Mouse (Mus musculus) midbrain, embryonic 16.5 days (tissue): ENCODE results near the gene Ciao2b. TPM values are rescaled to one million over a fixed set of nuclear protein-coding genes. Genes with fewer than 3 reads are reported as not detected.

Source experiments
- ATAC-seq: fragments of 200-750 bp; cut with Nextera tagmentation; 2 replicates; pipeline ENCODE4 v1.8.0; 2017; ENCODE audit warnings: moderate TSS enrichment
- H3K27ac ChIP-seq: fragments of 300-500 bp; sonication (generic); 2 replicates; pipeline ENCODE4 v1.5.1; 2014; ENCODE audit warnings: mild to moderate bottlenecking, low read length, mixed read lengths
- H3K27me3 ChIP-seq: fragments of 300-500 bp; sonication (generic); 2 replicates; pipeline ENCODE4 v1.6.1; 2014; ENCODE audit warnings: low read depth, low read length, mixed read lengths; ENCODE audit not compliant: control insufficient read depth, insufficient read depth
- H3K36me3 ChIP-seq: fragments of 300-500 bp; sonication (generic); 2 replicates; pipeline ENCODE4 v1.6.1; 2014; ENCODE audit warnings: mild to moderate bottlenecking, low read length, moderate library complexity, mixed read lengths; ENCODE audit not compliant: control insufficient read depth, insufficient read depth
- H3K4me1 ChIP-seq: fragments of 300-500 bp; sonication (generic); 2 replicates; pipeline ENCODE4 v1.6.1; 2014; ENCODE audit warnings: mild to moderate bottlenecking, low read length, mixed read lengths; ENCODE audit not compliant: control insufficient read depth, insufficient read depth
- H3K4me2 ChIP-seq: fragments of 300-500 bp; sonication (generic); 2 replicates; pipeline ENCODE4 v1.6.1; 2014; ENCODE audit warnings: mild to moderate bottlenecking, low read length, mixed read lengths
- H3K4me3 ChIP-seq: fragments of 300-500 bp; sonication (generic); 2 replicates; pipeline ENCODE4 v1.5.1; 2014; ENCODE audit warnings: low read depth, mild to moderate bottlenecking, low read length, moderate library complexity, mixed read lengths
- H3K9ac ChIP-seq: fragments of 300-500 bp; sonication (generic); 2 replicates; pipeline ENCODE4 v1.6.1; 2014; ENCODE audit warnings: low read depth, low read length, mixed read lengths
- H3K9me3 ChIP-seq: fragments of 300-500 bp; sonication (generic); replicated peaks from 2 replicates; pipeline ENCODE4 v1.6.1; 2014; ENCODE audit warnings: mild to moderate bottlenecking, low read length, mixed read lengths; ENCODE audit not compliant: control insufficient read depth, poor library complexity, severe bottlenecking
- WGBS: fragments of 180-500 bp; shearing (Covaris S2); extraction: QIAGEN DNeasy Blood & Tissue Kit; methylation state at CpG from one replicate; pipeline ENCODE4 v1.1.7; 2014; 5-methylcytosine and 5-hydroxymethylcytosine counted together
- polyA plus RNA-seq: library from polyadenylated mRNA; unstranded; fragments of >200 nt; fragmentation: Nextera tagmentation; extraction: Ambion mirVana; gene quantifications from 2 replicates; pipeline ENCODE4 v1.2.1, GENCODE M21; 2015

Gene Ciao2b
- polyA plus RNA-seq, 1 experiment from 2014 or later, result 123 TPM

DNA sequence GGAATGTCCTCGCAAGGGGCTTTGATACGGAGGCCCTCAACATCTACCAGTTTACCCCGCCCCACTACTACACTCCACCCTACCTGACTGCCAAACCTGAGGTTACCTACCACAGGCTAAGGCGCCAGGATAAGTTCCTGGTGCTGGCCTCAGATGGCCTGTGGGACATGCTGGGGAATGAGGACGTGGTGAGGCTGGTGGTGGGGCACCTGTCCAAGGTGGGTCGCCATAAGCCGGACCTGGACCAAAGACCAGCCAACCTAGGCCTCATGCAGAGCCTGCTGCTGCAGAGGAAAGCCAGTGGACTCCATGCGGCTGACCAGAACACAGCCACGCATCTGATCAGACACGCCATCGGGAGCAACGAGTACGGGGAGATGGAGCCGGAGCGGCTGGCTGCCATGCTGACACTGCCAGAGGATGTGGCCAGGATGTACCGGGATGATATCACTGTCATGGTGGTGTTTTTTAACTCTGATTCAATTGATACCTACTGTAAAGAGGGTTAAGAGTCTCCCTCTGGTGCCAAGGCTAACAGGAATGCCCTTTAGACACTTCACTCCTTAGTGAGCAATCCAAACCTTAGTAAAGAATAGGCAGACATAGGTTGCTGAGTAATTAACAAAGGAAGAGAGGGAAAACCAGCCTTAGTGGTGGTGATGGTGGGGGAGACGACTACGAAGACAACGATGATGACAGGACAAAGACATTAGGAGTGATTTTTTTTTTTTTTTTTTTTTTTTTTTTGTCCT, 47.0 kb downstream of the Ciao2b start:
- no peaks in the 10 kb centered on the region for H3K9me3 ChIP-seq
- no peak overlapping the region for H3K4me2 ChIP-seq
- H3K36me3 ChIP-seq, result peaks cover 13% of the 10 kb centered on the region
- no peaks in the 10 kb centered on the region for H3K27me3 ChIP-seq
- no peak for ATAC-seq
- H3K9ac ChIP-seq, result no peak overlapping the region
- no peak overlapping the region for H3K4me3 ChIP-seq
- WGBS, result 96% methylated on average over 19 of the region's 19 CpGs
- H3K27ac ChIP-seq, result no peak overlapping the region
- peaks cover 6% of the 10 kb centered on the region for H3K4me1 ChIP-seq

DNA sequence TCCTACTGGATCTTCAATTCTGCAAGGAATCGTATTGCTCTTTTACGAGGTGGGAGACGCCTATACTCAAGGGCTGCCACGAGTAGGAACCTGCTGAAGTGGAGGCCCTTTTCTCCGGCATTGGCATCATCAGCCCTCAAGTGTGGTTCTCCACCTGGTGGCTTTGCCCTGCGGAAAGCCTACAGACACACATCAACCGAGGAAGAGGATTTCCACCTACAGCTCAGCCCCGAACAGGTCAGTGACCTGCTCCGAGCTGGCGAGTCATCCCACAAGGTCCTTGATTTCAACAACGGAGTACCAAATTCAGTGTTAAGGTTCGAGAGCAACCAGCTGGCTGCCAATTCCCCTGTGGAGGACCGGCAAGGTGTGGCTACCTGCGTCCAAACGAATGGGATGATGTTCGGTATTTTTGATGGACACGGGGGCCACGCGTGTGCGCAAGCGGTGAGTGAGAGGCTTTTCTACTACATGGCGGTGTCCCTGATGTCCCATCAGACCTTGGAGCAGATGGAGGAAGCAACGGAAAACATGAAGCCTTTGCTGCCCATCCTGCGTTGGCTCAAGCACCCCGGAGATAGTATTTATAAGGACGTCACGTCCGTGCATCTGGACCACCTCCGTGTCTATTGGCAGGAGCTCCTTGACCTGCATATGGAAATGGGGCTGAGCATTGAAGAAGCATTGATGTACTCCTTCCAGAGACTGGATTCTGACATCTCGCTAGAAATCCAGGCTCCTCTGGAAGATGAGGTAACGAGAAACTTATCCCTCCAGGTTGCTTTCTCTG, 48.0 kb downstream of the Ciao2b start:
- Histone ChIP-seq H3K9me3 (no peaks in the 10 kb centered on the region), H3K27me3 (no peaks in the 10 kb centered on the region), H3K4me1 (peaks cover 6% of the 10 kb centered on the region), H3K4me2 (no peak overlapping the region), H3K36me3 (peaks cover 13% of the 10 kb centered on the region), H3K27ac (no peak overlapping the region), H3K4me3 (no peak overlapping the region), H3K9ac (no peak overlapping the region)
- 96% methylated on average over 31 of the region's 31 CpGs for WGBS
- no peak for ATAC-seq

DNA sequence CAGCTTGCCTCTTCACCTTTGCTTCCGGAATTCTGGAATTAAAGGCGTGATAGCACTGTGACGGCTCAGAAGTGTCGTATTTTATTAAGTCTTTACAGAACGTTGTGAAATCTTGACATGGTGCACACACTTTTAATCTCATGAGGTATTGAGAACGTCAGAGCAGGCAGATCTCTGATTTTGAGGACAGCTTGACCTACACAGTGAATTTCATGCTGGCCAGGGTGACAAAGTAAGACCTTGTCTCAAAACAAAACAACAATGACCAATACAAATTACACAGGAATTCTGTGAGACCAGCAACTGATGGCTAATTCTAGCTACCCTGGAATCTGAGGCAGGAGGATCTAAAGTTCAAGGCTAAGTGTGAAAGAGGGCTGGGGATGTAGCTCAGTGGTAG, 49.2 kb downstream of the Ciao2b start:
- H3K36me3 ChIP-seq, result peaks cover 13% of the 10 kb centered on the region
- peaks cover 6% of the 10 kb centered on the region for H3K4me1 ChIP-seq
- no peak overlapping the region for H3K9ac ChIP-seq
- no peaks in the 10 kb centered on the region for H3K9me3 ChIP-seq
- no peak for ATAC-seq
- no peak overlapping the region for H3K4me3 ChIP-seq
- H3K4me2 ChIP-seq, result peak overlapping the region; percentile 91
- H3K27me3 ChIP-seq, result no peaks in the 10 kb centered on the region
- 64% methylated on average over 6 of the region's 6 CpGs for WGBS
- H3K27ac ChIP-seq, result no peak overlapping the region

DNA sequence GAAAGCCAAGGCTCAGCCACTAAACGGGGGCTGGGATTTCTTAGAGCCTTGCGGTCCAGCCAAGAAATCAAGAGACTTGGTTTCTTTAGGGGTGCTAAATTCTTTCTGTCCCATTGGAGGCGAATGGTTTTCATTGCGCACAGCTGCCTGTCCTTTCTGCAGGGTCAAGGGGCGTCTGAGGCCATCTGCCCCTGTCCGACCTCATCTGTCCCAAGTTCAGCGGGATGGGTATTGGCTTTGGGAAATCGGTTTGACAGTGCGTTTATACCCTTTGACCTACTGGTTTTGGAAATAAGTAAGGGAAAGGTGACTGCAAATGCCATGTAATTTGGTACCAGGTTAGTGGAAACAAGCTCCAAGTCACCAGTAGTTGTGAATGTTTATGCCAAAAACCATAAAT, 49.9 kb downstream of the Ciao2b start:
- H3K4me1 ChIP-seq, result peaks cover 6% of the 10 kb centered on the region
- peak overlapping the region; percentile 58 for H3K4me3 ChIP-seq
- H3K27ac ChIP-seq, result peak overlapping the region; percentile 84
- peak; percentile 30 for ATAC-seq
- H3K27me3 ChIP-seq, result no peaks in the 10 kb centered on the region
- WGBS, result 1% methylated on average over 9 of the region's 9 CpGs
- peak overlapping the region; percentile 66 for H3K9ac ChIP-seq
- H3K9me3 ChIP-seq, result no peaks in the 10 kb centered on the region
- peak overlapping the region; percentile 91 for H3K4me2 ChIP-seq
- H3K36me3 ChIP-seq, result peaks cover 13% of the 10 kb centered on the region

DNA sequence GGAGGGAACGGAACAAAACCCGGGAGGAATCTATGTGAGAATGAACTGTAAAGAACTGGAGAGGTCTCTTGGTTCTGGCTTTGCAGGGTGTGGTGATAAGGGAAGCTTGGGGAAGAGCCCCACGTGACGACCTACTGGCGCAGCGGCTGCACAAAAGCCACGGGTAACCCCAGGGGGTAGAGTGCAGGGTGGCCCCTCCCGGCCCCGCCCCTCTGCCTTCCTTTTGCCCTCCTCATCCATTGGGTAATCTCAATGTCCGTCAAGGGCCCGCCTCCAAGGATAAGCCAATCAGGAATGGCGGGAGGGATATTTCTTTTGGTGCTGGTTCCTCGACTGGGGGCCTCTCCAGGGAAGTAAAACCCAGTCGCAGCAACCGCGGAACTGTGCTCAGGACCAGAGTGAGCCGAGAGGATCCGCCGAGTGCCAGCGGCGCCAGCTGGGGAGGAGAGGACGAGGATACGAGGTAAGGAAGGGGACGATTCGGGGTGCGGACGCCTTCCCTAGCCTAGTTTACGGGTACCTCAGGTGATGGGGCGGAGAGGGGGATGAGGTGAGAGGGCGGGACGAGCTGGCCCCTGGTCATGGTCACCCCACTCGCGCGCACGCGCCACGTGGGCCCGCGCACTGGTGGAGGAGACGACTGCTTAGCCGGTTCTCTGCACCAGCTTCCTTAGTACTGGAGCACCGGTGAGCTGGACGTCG, 50.5 kb downstream of the Ciao2b start, which contains the start of gene Pdp2:
Gene Pdp2 (plus strand): TSS at position 319 of the 702 bp plus-strand sequence.
- Histone ChIP-seq H3K4me3 (peak within 1 kb of the TSS; percentile 58), H3K36me3 (peaks cover 11% of the 10 kb centered on the region), H3K4me1 (peaks cover 6% of the 10 kb centered on the region), H3K27ac (peak within 1 kb of the TSS; percentile 84), H3K9ac (peak within 1 kb of the TSS; percentile 66), H3K9me3 (no peaks in the 10 kb centered on the region), H3K4me2 (peak within 1 kb of the TSS; percentile 91), H3K27me3 (no peaks in the 10 kb centered on the region)
- WGBS, result under 1% methylated on average over 44 of the region's 44 CpGs
- ATAC-seq, result peak; percentile 98

DNA sequence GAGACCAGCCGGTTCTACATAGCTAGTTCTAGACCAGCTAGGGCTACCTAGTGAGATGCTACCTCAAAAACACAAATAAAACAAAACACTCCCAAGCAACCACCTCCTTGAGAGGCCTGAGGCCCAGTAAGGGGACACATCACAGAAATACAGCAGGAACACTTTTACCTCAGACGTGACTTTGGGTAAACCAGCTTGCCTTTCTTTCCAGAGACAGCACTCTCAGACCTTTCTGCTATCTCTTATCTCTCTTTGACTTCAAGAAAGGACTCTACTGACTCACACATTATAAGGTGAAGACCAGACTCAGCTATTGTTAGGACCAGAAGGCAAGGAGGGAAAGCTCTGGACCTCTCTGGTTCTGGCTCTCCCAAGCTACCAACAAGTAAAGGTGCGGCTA, 51.5 kb downstream of the Ciao2b start:
- Histone ChIP-seq H3K9me3 (peaks cover 2% of the 10 kb centered on the region; the same call in 1 of the 2 replicates), H3K27me3 (no peaks in the 10 kb centered on the region), H3K36me3 (peaks cover 7% of the 10 kb centered on the region), H3K4me3 (no peak overlapping the region), H3K4me2 (no peak overlapping the region), H3K27ac (no peak overlapping the region), H3K4me1 (peaks cover 6% of the 10 kb centered on the region), H3K9ac (no peak overlapping the region)
- ATAC-seq, result no peak
- 93% methylated on average over 3 of the region's 3 CpGs for WGBS

Other genes with a start within 250 kb of the Ciao2b start
- 2.7 TPM in 2 replicates for gene Cmtm4, start 246.2 kb downstream of the Ciao2b start, polyA plus RNA-seq
- 114 and 136 TPM in 2 replicates for gene Dync1li2, start 198.9 kb downstream of the Ciao2b start, polyA plus RNA-seq
- 0.70 and 0.81 TPM in 2 replicates for gene Terb1, start 132.1 kb downstream of the Ciao2b start, polyA plus RNA-seq
- 106 and 110 TPM in 2 replicates for gene Nae1, start 107.3 kb downstream of the Ciao2b start, polyA plus RNA-seq
- gene Car7, start 107.3 kb downstream of the Ciao2b start, polyA plus RNA-seq, result 3.5 and 4.6 TPM in 2 replicates
- 23.5 and 25.7 TPM in 2 replicates for gene Pdp2, start 50.5 kb downstream of the Ciao2b start, polyA plus RNA-seq
- not detected in 2 replicates for gene Cdh16, start 17.6 kb downstream of the Ciao2b start, polyA plus RNA-seq
- 2.9 and 3.2 TPM in 2 replicates for gene Rrad, start 10.6 kb downstream of the Ciao2b start, polyA plus RNA-seq
- gene Ces2a, start 92.0 kb upstream of the Ciao2b start, polyA plus RNA-seq, result not detected in 2 replicates
- gene Ces2b, start 189.6 kb upstream of the Ciao2b start, polyA plus RNA-seq, result 0.36 and 0.48 TPM in 2 replicates
- not detected in 2 replicates for gene Ces2c, start 205.1 kb upstream of the Ciao2b start, polyA plus RNA-seq